In genomic region chr10:116871329-116872015, GRCm38 (mm10) we compare ENCODE assay signal across 10 mouse cellular contexts. TPM values are rescaled to one million over a fixed set of nuclear protein-coding genes. Genes with fewer than 3 reads are reported as not detected.
DNase-seq lines count a peak whose midpoint lies in the region; ATAC-seq and TF ChIP-seq lines count a peak whose summit lies in the region.
"Had no signal": no experiment of that assay in that cellular context is flagged by ENCODE, and none has a peak within 500 bp of the region (broad histone marks: within the 10 kb centered on the region; RNA-seq: fewer than 3 reads in every experiment).

No protein-coding gene starts in this region.

- no peak for TF ChIP-seq EP300 in lung, postnatal 0 days (IDR thresholded peaks at IDR 0.05)

- WGBS in kidney, postnatal 0 days = 41% methylated on average over 12 of the region's 12 CpGs
- WGBS in intestine, embryonic 16.5 days = 68% methylated on average over 12 of the region's 12 CpGs
- 87% methylated on average over 12 of the region's 12 CpGs for WGBS in midbrain, embryonic 14.5 days
- WGBS in lung, postnatal 0 days = 72% methylated on average over 12 of the region's 12 CpGs

- peak; percentile 50; the same call in 1 of the 2 replicates for ATAC-seq in kidney, postnatal 0 days (replicated peaks; ENCODE audit: low FRiP score, low read depth)
- ATAC-seq in intestine, embryonic 16.5 days = no peak
- no peak for ATAC-seq in midbrain, embryonic 14.5 days (ENCODE audit: low FRiP score, low TSS enrichment)
- no peak for ATAC-seq in lung, postnatal 0 days

- peak overlapping the region; percentile 24 for H3K4me3 ChIP-seq in kidney, postnatal 0 days (replicated peaks; ENCODE audit: low read depth, low read length)
- H3K4me3 ChIP-seq in intestine, embryonic 16.5 days (ENCODE audit: low read length) = no peak overlapping the region
- H3K4me3 ChIP-seq in midbrain, embryonic 14.5 days (replicated peaks; ENCODE audit: low read depth, low read length) = no peak overlapping the region
- H3K4me3 ChIP-seq in lung, postnatal 0 days (ENCODE audit: low read depth, low read length) = no peak overlapping the region

- H3K4me1 ChIP-seq in kidney, postnatal 0 days (replicated peaks; ENCODE audit: insufficient read depth, low read length) = no peaks in the 10 kb centered on the region
- H3K4me1 ChIP-seq in intestine, embryonic 16.5 days (ENCODE audit: control insufficient read depth, insufficient read depth, low read length) = peaks cover 11% of the 10 kb centered on the region
- no peaks in the 10 kb centered on the region for H3K4me1 ChIP-seq in midbrain, embryonic 14.5 days (ENCODE audit: control insufficient read depth, insufficient read depth, low read length)
- no peaks in the 10 kb centered on the region for H3K4me1 ChIP-seq in lung, postnatal 0 days (ENCODE audit: insufficient read depth, low read depth, low read length)

- H3K27ac ChIP-seq in kidney, postnatal 0 days = no peak overlapping the region
- H3K27ac ChIP-seq in intestine, embryonic 16.5 days (ENCODE audit: low read length) = no peak overlapping the region
- H3K27ac ChIP-seq in midbrain, embryonic 14.5 days (replicated peaks; ENCODE audit: low read depth, low read length) = no peak overlapping the region
- no peak overlapping the region for H3K27ac ChIP-seq in lung, postnatal 0 days (ENCODE audit: low read length)

- H3K9ac ChIP-seq in kidney, postnatal 0 days (ENCODE audit: low read depth, low read length) = 0 out of 2 replicates have a peak overlapping the region, but pooled peaks have one; percentile 13
- H3K9ac ChIP-seq in intestine, embryonic 16.5 days (ENCODE audit: low read depth, low read length) = no peak overlapping the region
- no peak overlapping the region for H3K9ac ChIP-seq in midbrain, embryonic 14.5 days (replicated peaks; ENCODE audit: low read length)
- H3K9ac ChIP-seq in lung, postnatal 0 days (replicated peaks; ENCODE audit: low read depth) = no peak overlapping the region
- H3K9ac ChIP-seq: lung, embryonic 14.5 days had no signal

- peak overlapping the region; percentile 53 for H3K4me2 ChIP-seq in kidney, postnatal 0 days (ENCODE audit: low read length)
- H3K4me2 ChIP-seq in intestine, embryonic 16.5 days (ENCODE audit: low read depth, low read length) = peak overlapping the region; percentile 26; the same call in 1 of the 2 replicates
- H3K4me2 ChIP-seq in midbrain, embryonic 14.5 days (ENCODE audit: low read length) = no peak overlapping the region
- H3K4me2 ChIP-seq in lung, postnatal 0 days (replicated peaks; ENCODE audit: low read depth, low read length) = no peak overlapping the region
- H3K4me2 ChIP-seq: lung, embryonic 14.5 days had no signal

- no peaks in the 10 kb centered on the region for H3K27me3 ChIP-seq in kidney, postnatal 0 days (ENCODE audit: insufficient read depth, low read length)
- H3K27me3 ChIP-seq in intestine, embryonic 16.5 days (replicated peaks; ENCODE audit: control insufficient read depth, insufficient read depth, low read length) = no peaks in the 10 kb centered on the region
- no peaks in the 10 kb centered on the region for H3K27me3 ChIP-seq in midbrain, embryonic 14.5 days (ENCODE audit: control insufficient read depth, insufficient read depth, low read length)
- H3K27me3 ChIP-seq in lung, postnatal 0 days (replicated peaks; ENCODE audit: insufficient read depth, low read length) = no peaks in the 10 kb centered on the region

- H3K36me3 ChIP-seq in kidney, postnatal 0 days (ENCODE audit: insufficient read depth, low read length) = no peaks in the 10 kb centered on the region
- H3K36me3 ChIP-seq in intestine, embryonic 16.5 days (ENCODE audit: control insufficient read depth, insufficient read depth, low read length) = no peaks in the 10 kb centered on the region
- H3K36me3 ChIP-seq in midbrain, embryonic 14.5 days (ENCODE audit: control insufficient read depth, insufficient read depth, low read length) = no peaks in the 10 kb centered on the region
- no peaks in the 10 kb centered on the region for H3K36me3 ChIP-seq in lung, postnatal 0 days (ENCODE audit: insufficient read depth, low read length)
- H3K36me3 ChIP-seq: G1E had no signal

- H3K9me3 ChIP-seq in kidney, postnatal 0 days (replicated peaks; ENCODE audit: low read length) = no peaks in the 10 kb centered on the region
- H3K9me3 ChIP-seq in intestine, embryonic 16.5 days (ENCODE audit: control insufficient read depth, low read length) = no peaks in the 10 kb centered on the region
- H3K9me3 ChIP-seq in midbrain, embryonic 14.5 days (ENCODE audit: control insufficient read depth, low read length) = no peaks in the 10 kb centered on the region
- no peaks in the 10 kb centered on the region for H3K9me3 ChIP-seq in lung, postnatal 0 days (ENCODE audit: low read length)
- H3K9me3 ChIP-seq: G1E had no signal

- DNase-seq in kidney, postnatal 0 days (ENCODE audit: low spot score) = peak; percentile 81
- no peak for DNase-seq in kidney, postnatal 25 days
- DNase-seq in cerebellum, adult 18-20 months = peak; percentile 83 to 92
- DNase-seq in mesoderm, embryonic 11.5 days (ENCODE audit: low read depth, low spot score) = peak; percentile 42
- DNase-seq in midbrain, embryonic 14.5 days = no peak
- no peak for DNase-seq in lung, postnatal 0 days (ENCODE audit: low spot score)
- DNase-seq in kidney, postnatal 10 days = no peak
- DNase-seq: lung, embryonic 14.5 days had no signal

- no peak for TF ChIP-seq CTCF in kidney, postnatal 0 days (IDR thresholded peaks at IDR 0.05; ENCODE audit: low read depth)
- TF ChIP-seq CTCF in lung, postnatal 0 days (IDR thresholded peaks at IDR 0.05) = no peak

RNA-seq across cellular contexts. Expression of gene Myrfl, which starts 25.2 kb away (rescaled TPM):
- 0.04 and 0.06 TPM in 2 replicates for polyA plus RNA-seq in kidney, postnatal 0 days (2015; fragmentation: Nextera tagmentation; extraction: Ambion mirVana)
- polyA plus RNA-seq in intestine, embryonic 16.5 days (2015; fragmentation: Nextera tagmentation; extraction: Ambion mirVana) = 9.4 and 10.2 TPM in 2 replicates
- 0.14 TPM in 1 of 2 replicates, not detected in the other for polyA plus RNA-seq in midbrain, embryonic 14.5 days (2014; fragmentation: Nextera tagmentation; extraction: Ambion mirVana)
- not detected in 2 replicates for polyA plus RNA-seq in lung, postnatal 0 days (2015; fragmentation: Nextera tagmentation; extraction: Ambion mirVana)
- polyA plus RNA-seq: G1E; lung, embryonic 14.5 days had no signal

Comparison
In these comparisons a context has a peak if more than half of its experiments do, and no peak if none do; other contexts are left out.
1. DNase-seq: peak in kidney, postnatal 0 days (single experiment), cerebellum, adult 18-20 months (2 of 2) and mesoderm, embryonic 11.5 days (single experiment); none in kidney, postnatal 25 days (0 of 2), midbrain, embryonic 14.5 days (single experiment), lung, postnatal 0 days (single experiment) and kidney, postnatal 10 days (single experiment).
2. H3K4me2 ChIP-seq: peak in kidney, postnatal 0 days (single experiment) and intestine, embryonic 16.5 days (single experiment); none in midbrain, embryonic 14.5 days (single experiment) and lung, postnatal 0 days (single experiment).